Mouse (Mus musculus) hindbrain, embryonic 12.5 days (tissue): ENCODE measurements around the gene Atp8a2. TPM values are rescaled to one million over a fixed set of nuclear protein-coding genes. Genes with fewer than 3 reads are reported as not detected.
"Not testable (repeated sequence)": the region's sequence is repeated elsewhere in the genome, so short reads cannot be mapped to it uniquely, and the experiment has no call there.

Source experiments
- ATAC-seq: fragments of 200-750 bp; cut with Nextera tagmentation; 2 replicates; pipeline ENCODE4 v1.8.0; 2017; ENCODE audit warnings: moderate TSS enrichment; ENCODE audit not compliant: low FRiP score
- H3K27ac ChIP-seq: fragments of 300-500 bp; sonication (generic); 2 replicates; pipeline ENCODE4 v1.5.1; 2016; ENCODE audit warnings: mild to moderate bottlenecking
- H3K27me3 ChIP-seq: fragments of 300-500 bp; sonication (generic); 2 replicates; pipeline ENCODE4 v1.6.1; 2016; ENCODE audit warnings: mild to moderate bottlenecking
- H3K36me3 ChIP-seq: fragments of 300-500 bp; sonication (generic); 2 replicates; pipeline ENCODE4 v1.6.1; 2016; ENCODE audit warnings: mild to moderate bottlenecking
- H3K4me1 ChIP-seq: fragments of 300-500 bp; sonication (generic); 2 replicates; pipeline ENCODE4 v1.6.1; 2016
- H3K4me2 ChIP-seq: fragments of 300-500 bp; sonication (generic); replicated peaks from 2 replicates; pipeline ENCODE4 v1.6.1; 2016; ENCODE audit warnings: mild to moderate bottlenecking
- H3K4me3 ChIP-seq: fragments of 300-500 bp; sonication (generic); 2 replicates; pipeline ENCODE4 v1.5.1; 2016; ENCODE audit warnings: mild to moderate bottlenecking
- H3K9ac ChIP-seq: fragments of 300-500 bp; sonication (generic); 2 replicates; pipeline ENCODE4 v1.6.1; 2016; ENCODE audit warnings: mild to moderate bottlenecking, moderate library complexity
- H3K9me3 ChIP-seq: fragments of 300-500 bp; sonication (generic); replicated peaks from 2 replicates; pipeline ENCODE4 v1.6.1; 2016; ENCODE audit warnings: mild to moderate bottlenecking
- whole genome bisulfite sequencing: fragments of 180-500 bp; shearing (Covaris S2); methylation state at CpG from one replicate; pipeline ENCODE4 v1.1.7; 2016; 5-methylcytosine and 5-hydroxymethylcytosine counted together
- polyA plus RNA-seq: library from polyadenylated mRNA; unstranded; fragments of >200 nt; fragmentation: Nextera tagmentation; extraction: Ambion mirVana; gene quantifications from 2 replicates; pipeline ENCODE4 v1.2.1, GENCODE M21; 2016

Atp8a2 gene
- polyA plus RNA-seq, 1 experiment from 2014 or later, result 20.7 TPM

DNA sequence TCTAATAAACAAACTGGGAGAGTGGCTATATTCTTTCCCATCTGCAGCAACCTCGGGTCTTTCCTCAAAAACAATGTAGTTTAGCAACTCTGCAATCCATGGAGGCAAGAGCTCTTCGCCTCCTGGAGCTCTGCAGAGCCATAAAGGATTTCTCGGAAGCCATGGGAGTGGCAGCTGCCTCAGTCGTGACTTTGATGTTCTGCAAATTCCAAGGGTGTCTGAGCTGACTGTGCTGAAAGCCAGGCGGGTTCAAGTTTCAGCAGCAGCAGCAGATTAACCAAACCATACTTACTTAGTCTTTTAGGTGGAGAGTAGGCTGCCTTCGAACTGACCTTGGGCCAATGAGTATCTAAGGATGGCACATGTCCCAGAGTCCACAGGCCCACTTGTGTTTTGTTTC is 264.6 kb downstream of the Atp8a2 start:
- ATAC-seq, result no peak

DNA sequence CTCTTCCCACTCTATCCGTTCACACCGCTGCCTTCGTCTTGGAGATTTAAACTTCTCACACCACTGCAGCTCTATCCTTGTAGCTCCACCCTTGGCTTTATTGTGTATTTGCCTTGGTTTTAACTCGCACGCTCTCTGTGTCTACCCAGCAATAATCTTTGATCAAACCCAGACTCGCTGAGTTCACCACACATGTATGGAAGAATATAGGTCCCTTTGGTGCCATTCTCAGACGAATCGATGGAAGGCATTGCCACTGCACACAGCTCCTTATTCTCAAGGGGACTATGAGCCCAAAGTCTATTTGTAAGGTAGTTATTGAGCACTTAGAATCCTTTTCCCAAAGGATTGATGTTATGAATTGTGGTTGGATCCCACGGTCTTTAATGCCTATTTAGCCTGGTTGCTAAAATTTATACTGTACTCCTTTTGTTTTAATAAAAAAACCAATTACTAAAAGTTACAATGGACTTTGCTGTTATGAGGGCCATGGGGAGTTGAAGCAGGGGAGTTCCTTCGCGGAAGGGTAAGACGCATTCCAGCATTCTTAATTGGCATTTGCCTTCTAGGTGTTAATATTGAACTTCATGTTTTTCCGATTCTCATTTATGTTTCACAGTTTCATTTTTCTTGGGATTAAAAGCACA is 265.4 kb downstream of the Atp8a2 start:
- Histone ChIP-seq H3K4me3 (no peak overlapping the region), H3K9me3 (no peaks in the 10 kb centered on the region), H3K4me1 (no peaks in the 10 kb centered on the region), H3K27me3 (no peaks in the 10 kb centered on the region), H3K27ac (no peak overlapping the region), H3K4me2 (no peak overlapping the region), H3K9ac (no peak overlapping the region), H3K36me3 (no peaks in the 10 kb centered on the region)
- no peak for ATAC-seq
- 88% methylated on average over 13 of the region's 13 CpGs for WGBS

More for the DNA sequence above, 264.6 kb downstream of the Atp8a2 start:
- Histone ChIP-seq H3K27ac (no peak overlapping the region), H3K9me3 (no peaks in the 10 kb centered on the region), H3K9ac (no peak overlapping the region), H3K36me3 (no peaks in the 10 kb centered on the region), H3K27me3 (no peaks in the 10 kb centered on the region), H3K4me3 (no peak overlapping the region), H3K4me2 (no peak overlapping the region), H3K4me1 (no peaks in the 10 kb centered on the region)
- 48% methylated on average over 6 of the region's 6 CpGs for WGBS

DNA sequence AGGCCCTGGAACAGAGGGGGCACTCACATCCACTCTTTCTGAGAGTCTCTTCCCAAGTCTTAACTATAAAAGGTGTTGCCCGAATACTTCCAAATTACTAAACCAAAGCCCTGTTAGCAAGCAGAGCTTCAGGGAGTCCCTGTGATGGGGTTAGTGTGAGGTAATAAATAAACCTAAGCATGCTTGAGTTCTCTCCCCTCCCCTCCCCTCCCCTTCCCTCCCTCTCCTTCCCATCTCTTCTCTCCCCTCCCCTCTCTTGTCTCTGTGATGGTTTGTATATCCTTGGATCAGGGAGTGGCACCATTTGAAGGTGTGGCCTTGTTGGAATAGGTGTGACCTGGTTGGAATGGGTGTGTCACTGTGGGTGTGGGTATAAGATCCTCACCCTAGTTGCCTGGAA is 267.8 kb downstream of the Atp8a2 start:
- not testable (repeated sequence) for H3K4me3 ChIP-seq, H3K4me1 ChIP-seq, H3K27ac ChIP-seq, H3K4me2 ChIP-seq, H3K9ac ChIP-seq, H3K36me3 ChIP-seq, H3K9me3 ChIP-seq, ATAC-seq, H3K27me3 ChIP-seq
- WGBS, result 84% methylated on average over 1 of the region's 1 CpGs

DNA sequence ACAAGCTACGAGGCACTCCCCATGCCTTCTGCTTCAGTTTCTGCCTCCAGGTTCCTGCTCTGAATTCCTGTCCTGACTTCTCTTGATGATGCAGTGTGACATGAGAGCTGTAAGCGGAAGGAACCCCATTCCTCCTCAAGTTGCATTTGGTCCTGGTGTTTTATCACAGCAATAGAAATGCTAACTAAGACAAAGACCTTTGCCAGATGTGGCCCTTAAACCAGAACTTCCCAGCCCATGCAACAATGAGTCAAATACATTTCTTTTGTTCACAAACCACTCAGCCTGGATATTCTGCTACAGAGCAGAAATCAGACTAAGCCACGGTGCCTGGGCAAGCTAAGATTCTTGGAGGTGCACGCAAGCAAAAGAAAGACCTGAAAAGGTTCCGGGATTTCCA is 268.2 kb downstream of the Atp8a2 start:
- Histone ChIP-seq H3K27me3 (no peaks in the 10 kb centered on the region), H3K9ac (no peak overlapping the region), H3K27ac (no peak overlapping the region), H3K4me3 (no peak overlapping the region), H3K9me3 (no peaks in the 10 kb centered on the region), H3K36me3 (no peaks in the 10 kb centered on the region), H3K4me1 (no peaks in the 10 kb centered on the region), H3K4me2 (no peak overlapping the region)
- WGBS, result 82% methylated on average over 5 of the region's 5 CpGs
- no peak for ATAC-seq

DNA sequence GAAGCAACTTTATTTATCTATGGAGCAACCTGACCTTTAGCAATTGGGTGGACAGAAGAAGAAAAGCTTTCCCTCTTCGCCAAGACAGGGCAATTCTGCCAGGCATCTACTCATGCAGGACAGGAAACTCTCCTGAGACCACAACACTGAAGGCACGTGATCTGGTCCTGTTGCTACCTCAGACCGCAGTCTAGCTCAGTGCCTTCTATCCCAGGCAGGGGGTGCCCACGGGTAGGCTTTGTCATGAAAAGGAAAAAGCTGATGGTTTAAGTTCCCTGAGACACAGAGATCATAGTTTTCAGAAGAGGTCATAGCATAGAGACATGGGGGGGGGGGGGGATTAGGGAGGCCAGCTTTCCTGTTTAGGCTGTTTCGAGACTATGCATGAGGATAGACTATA is 269.2 kb downstream of the Atp8a2 start:
- no peak for ATAC-seq

DNA sequence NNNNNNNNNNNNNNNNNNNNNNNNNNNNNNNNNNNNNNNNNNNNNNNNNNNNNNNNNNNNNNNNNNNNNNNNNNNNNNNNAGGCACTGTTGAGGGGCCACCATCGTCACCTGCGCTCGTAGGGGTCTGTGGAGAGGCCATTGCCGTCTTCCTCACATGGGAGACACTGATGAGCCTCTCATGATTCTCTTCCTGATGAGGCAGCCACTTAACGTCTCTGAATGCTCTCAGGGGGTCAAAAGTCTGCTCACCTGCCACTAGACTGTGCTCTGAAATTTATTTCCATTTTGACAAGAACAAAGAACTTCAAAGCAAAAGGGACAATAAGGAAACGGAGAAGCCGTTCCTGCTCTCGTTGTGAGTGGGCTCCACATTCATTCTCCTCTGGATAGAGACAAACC is 277.1 kb downstream of the Atp8a2 start:
- 71% methylated on average over 8 of the region's 8 CpGs for WGBS
- Histone ChIP-seq H3K27me3 (no peaks in the 10 kb centered on the region), H3K27ac (no peak overlapping the region), H3K9ac (no peak overlapping the region), H3K4me2 (no peak overlapping the region), H3K4me1 (peaks cover 4% of the 10 kb centered on the region; the same call in 1 of the 2 replicates), H3K9me3 (no peaks in the 10 kb centered on the region), H3K4me3 (no peak overlapping the region), H3K36me3 (no peaks in the 10 kb centered on the region)
- no peak for ATAC-seq

More for the DNA sequence above, 269.2 kb downstream of the Atp8a2 start:
- Histone ChIP-seq H3K36me3 (no peaks in the 10 kb centered on the region), H3K27me3 (no peaks in the 10 kb centered on the region), H3K4me1 (no peaks in the 10 kb centered on the region), H3K9me3 (no peaks in the 10 kb centered on the region), H3K4me3 (no peak overlapping the region), H3K27ac (no peak overlapping the region), H3K4me2 (no peak overlapping the region), H3K9ac (no peak overlapping the region)
- WGBS, result 62% methylated on average over 5 of the region's 5 CpGs

DNA sequence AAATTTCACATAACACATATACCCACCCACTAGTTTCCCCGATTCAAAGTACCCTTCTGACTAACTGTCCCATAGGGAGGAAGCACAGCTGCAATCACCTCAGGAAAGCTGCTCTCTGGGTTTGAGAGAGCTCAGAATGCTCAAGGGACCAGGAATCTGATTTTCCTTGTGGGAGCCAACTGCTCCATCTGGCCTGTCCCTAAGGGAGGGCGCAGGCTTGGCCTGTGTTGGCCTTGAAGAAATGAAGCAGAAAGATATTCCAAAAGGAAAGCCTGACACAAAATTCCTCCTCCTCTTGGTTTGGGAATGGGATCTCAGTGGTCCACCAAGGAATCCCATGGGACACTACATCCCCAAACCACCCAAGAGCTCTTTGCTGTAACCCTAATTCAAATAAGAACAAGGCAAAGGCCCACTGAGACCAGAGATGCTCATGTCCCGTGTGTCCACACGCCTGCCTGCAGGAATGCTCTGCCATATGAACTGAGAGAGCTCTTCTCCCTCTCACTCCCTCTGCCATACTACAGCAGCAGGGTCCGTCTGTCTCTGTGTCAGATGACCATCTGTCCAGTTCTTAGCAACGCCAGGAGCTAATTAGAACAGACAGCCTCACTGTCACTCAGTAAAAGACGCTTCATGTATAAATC is 293.4 kb downstream of the Atp8a2 start:
- Histone ChIP-seq H3K4me2 (no peak overlapping the region), H3K9ac (no peak overlapping the region), H3K36me3 (no peaks in the 10 kb centered on the region), H3K27ac (no peak overlapping the region), H3K4me1 (no peaks in the 10 kb centered on the region), H3K27me3 (no peaks in the 10 kb centered on the region), H3K4me3 (no peak overlapping the region), H3K9me3 (no peaks in the 10 kb centered on the region)
- WGBS, result 83% methylated on average over 7 of the region's 7 CpGs
- ATAC-seq, result no peak

DNA sequence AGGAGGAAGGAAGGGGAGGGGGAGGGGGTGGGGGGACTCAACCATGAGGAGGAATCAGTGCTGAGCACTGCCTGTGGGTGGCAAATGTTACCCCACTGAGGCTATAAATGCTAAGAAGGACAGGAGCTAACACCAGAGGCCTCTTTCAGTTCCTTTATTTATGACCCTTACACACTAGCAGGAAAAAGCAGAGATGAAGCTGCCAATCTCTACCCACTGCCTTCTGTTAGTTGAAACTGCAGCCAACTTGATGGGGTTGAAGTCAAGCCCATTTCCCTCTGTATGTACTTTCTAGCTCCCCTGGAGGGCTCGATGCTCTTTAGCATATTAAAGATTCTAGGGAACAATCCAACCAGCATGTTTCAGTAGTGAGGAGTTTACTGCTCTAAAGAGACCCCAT is 303.0 kb downstream of the Atp8a2 start:
- H3K27me3 ChIP-seq, result no peaks in the 10 kb centered on the region
- no peaks in the 10 kb centered on the region for H3K36me3 ChIP-seq
- H3K9ac ChIP-seq, result no peak overlapping the region
- H3K4me1 ChIP-seq, result peaks cover 5% of the 10 kb centered on the region; the same call in 1 of the 2 replicates
- no peaks in the 10 kb centered on the region for H3K9me3 ChIP-seq
- no peak overlapping the region for H3K4me2 ChIP-seq
- H3K4me3 ChIP-seq, result no peak overlapping the region
- no peak overlapping the region for H3K27ac ChIP-seq
- ATAC-seq, result no peak
- WGBS, result 70% methylated on average over 1 of the region's 1 CpGs

DNA sequence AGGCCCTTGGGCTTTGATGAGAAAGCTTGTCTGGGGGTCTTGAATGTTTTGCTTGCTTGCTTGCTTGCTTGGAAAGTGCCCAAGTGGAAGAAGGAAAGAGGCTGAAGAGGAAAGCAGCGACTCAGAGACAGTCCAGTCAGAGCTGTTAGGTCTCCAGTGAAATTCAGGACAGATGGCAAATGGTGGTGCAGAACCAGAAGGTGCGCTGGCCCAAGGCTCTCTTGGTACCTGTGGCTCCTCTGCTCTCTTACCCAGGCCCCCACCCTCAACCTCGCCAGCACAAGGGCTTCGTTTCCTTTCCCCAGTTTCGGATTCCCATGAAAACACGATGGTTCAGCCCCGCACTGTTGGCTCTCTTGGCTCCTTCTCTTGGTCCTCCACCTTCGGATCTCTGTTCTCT is 304.9 kb downstream of the Atp8a2 start:
- ATAC-seq, result no peak
- peaks cover 12% of the 10 kb centered on the region for H3K4me1 ChIP-seq
- no peaks in the 10 kb centered on the region for H3K36me3 ChIP-seq
- H3K27ac ChIP-seq, result no peak overlapping the region
- H3K9me3 ChIP-seq, result no peaks in the 10 kb centered on the region
- no peak overlapping the region for H3K4me2 ChIP-seq
- 86% methylated on average over 8 of the region's 8 CpGs for WGBS
- H3K4me3 ChIP-seq, result no peak overlapping the region
- no peaks in the 10 kb centered on the region for H3K27me3 ChIP-seq
- H3K9ac ChIP-seq, result no peak overlapping the region

DNA sequence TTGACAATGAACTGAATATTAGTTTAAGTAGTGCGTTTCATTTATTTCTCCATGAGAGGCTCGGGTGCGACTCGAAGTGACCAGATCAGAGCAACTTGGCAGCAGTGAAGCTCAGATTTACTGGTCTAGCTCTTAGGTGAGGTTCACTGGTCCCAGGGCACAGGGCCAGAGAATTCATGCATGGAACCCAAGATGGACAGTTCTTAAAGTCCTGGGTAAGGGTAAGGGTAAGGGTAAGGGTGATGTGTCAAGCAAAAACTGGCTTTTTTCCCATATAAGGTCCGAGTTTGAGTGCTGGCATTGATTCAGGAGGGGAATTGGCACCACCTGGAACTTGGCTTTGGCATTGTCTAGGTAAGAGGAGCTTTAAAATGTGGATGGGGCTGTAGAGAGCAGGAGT is 305.5 kb downstream of the Atp8a2 start:
- Histone ChIP-seq H3K36me3 (no peaks in the 10 kb centered on the region), H3K27me3 (no peaks in the 10 kb centered on the region), H3K9ac (no peak overlapping the region), H3K4me1 (peaks cover 12% of the 10 kb centered on the region), H3K9me3 (no peaks in the 10 kb centered on the region), H3K27ac (no peak overlapping the region), H3K4me3 (no peak overlapping the region), H3K4me2 (no peak overlapping the region)
- WGBS, result 85% methylated on average over 5 of the region's 5 CpGs
- ATAC-seq, result no peak

DNA sequence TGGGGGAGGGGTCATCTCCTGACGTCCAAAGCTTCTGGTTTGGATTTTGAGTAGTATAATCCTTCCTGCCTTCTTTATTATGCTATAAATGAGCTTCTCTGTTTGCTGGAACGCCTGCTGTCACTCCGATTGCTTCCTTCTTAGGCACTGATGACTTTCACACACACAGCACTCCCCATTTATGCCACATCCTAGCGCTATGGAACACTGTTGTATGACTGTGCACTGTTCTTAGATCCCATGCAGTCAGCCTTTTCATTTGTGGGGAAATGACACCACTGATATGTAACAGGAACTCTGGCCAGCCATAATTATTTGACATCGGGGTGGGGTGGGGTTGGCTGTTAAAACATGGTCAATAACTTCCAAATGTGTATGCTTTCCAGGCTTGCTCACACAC is 306.2 kb downstream of the Atp8a2 start:
- WGBS, result 73% methylated on average over 5 of the region's 5 CpGs
- no peak overlapping the region for H3K27ac ChIP-seq
- H3K9ac ChIP-seq, result no peak overlapping the region
- no peaks in the 10 kb centered on the region for H3K9me3 ChIP-seq
- no peaks in the 10 kb centered on the region for H3K27me3 ChIP-seq
- H3K4me1 ChIP-seq, result peaks cover 12% of the 10 kb centered on the region
- H3K4me2 ChIP-seq, result no peak overlapping the region
- H3K36me3 ChIP-seq, result no peaks in the 10 kb centered on the region
- H3K4me3 ChIP-seq, result no peak overlapping the region
- no peak for ATAC-seq

DNA sequence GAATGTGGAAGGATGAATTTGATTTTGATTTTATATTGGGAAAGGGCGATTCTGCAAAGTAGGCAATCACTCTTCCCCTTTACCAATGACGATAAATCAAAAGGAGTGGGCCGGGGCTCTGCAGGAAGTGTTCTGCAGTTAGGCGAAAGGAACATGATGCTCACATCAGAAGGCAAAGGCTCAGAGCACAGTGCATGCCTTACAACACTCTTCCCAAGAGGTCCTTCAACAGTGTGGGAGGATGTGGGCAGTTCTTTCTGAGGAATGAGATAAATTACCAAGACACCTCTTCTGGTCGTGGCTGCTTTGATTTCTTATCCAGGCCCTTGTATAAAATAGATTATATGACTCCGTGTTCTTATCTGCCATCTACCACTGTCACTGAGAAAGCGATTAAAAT is 306.9 kb downstream of the Atp8a2 start:
- Histone ChIP-seq H3K9me3 (no peaks in the 10 kb centered on the region), H3K36me3 (no peaks in the 10 kb centered on the region), H3K4me1 (peaks cover 12% of the 10 kb centered on the region), H3K4me2 (no peak overlapping the region), H3K27ac (no peak overlapping the region), H3K9ac (no peak overlapping the region), H3K4me3 (no peak overlapping the region), H3K27me3 (no peaks in the 10 kb centered on the region)
- WGBS, result 78% methylated on average over 7 of the region's 7 CpGs
- no peak for ATAC-seq

DNA sequence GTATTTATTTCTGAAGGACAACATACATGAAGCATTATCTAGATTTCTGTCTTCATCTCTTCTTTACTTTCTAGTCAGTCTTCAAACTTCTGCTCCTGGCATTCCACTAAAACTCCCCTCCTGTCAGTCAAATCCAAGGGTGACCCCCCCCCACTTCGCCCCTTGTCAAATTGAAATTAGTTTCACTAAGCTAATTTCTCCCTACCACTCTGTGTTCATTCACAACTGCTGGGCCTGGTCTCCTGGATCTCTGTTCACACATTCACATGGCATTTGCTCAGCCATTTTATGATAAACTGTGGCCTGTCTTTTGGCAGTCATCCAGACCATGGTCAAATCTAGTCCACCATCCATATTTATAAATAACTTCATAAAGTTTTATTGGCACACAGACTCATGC is 308.5 kb downstream of the Atp8a2 start:
- Histone ChIP-seq H3K9me3 (no peaks in the 10 kb centered on the region), H3K27me3 (no peaks in the 10 kb centered on the region), H3K27ac (no peak overlapping the region), H3K9ac (no peak overlapping the region), H3K4me2 (no peak overlapping the region), H3K4me1 (peaks cover 12% of the 10 kb centered on the region), H3K4me3 (no peak overlapping the region), H3K36me3 (no peaks in the 10 kb centered on the region)
- 94% methylated on average over 1 of the region's 1 CpGs for WGBS
- ATAC-seq, result no peak
